16 mouse cellular contexts compared by ENCODE assay signal in the genomic region with DNA sequence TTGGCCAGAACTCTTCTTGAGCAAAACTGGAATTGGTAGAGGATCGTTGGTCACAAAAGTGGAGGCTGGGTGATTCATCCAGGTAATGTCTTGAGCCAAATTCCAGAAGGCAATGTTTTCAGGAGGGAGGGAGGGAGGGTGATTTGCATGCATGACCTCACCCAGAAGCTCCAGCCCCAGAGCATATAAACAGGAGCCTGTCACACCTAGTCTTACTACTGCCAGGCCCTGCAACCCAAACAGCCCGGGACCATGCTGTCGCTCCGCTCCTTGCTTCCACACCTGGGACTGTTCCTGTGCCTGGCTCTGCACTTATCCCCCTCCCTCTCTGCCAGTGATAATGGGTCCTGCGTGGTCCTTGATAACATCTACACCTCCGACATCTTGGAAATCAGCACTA. TPM values are rescaled to one million over a fixed set of nuclear protein-coding genes. Genes with fewer than 3 reads are reported as not detected.
A peak's percentile ranks its signal among the peaks of the same experiment; 100 is the strongest.
DNase-seq lines count a peak whose midpoint lies in the region; ATAC-seq lines count a peak whose summit lies in the region.
"Had no signal": no experiment of that assay in that cellular context is flagged by ENCODE, and none has a peak within 500 bp of the region (broad histone marks: within the 10 kb centered on the region; RNA-seq: fewer than 3 reads in every experiment).

A gene (plus strand): TSS at position 215 of the 400 bp plus-strand sequence.

- no peaks in the 10 kb centered on the region for H3K27me3 ChIP-seq in embryonic facial prominence, embryonic 15.5 days
- no peaks in the 10 kb centered on the region for H3K27me3 ChIP-seq in embryonic facial prominence, embryonic 10.5 days (replicated peaks; ENCODE audit: low read depth, poor library complexity, severe bottlenecking)
- H3K27me3 ChIP-seq in kidney, embryonic 16.5 days (ENCODE audit: insufficient read depth, low read length): no peaks in the 10 kb centered on the region
- H3K27me3 ChIP-seq in stomach, embryonic 16.5 days (ENCODE audit: control insufficient read depth, insufficient read depth, low read length): no peaks in the 10 kb centered on the region
- no peaks in the 10 kb centered on the region; the same call in 1 of the 2 replicates for H3K27me3 ChIP-seq in hindbrain, embryonic 16.5 days (replicated peaks; ENCODE audit: control insufficient read depth, insufficient read depth, low read length)
- H3K27me3 ChIP-seq in intestine, embryonic 16.5 days (replicated peaks; ENCODE audit: control insufficient read depth, insufficient read depth, low read length): no peaks in the 10 kb centered on the region
- H3K27me3 ChIP-seq: CH12.LX; forebrain, embryonic 12.5 days; midbrain, embryonic 13.5 days had no signal

- 75% methylated on average over 6 of the region's 6 CpGs for WGBS in embryonic facial prominence, embryonic 15.5 days
- 85% methylated on average over 6 of the region's 6 CpGs for WGBS in embryonic facial prominence, embryonic 10.5 days
- WGBS in kidney, embryonic 16.5 days: 51% methylated on average over 6 of the region's 6 CpGs
- 74% methylated on average over 6 of the region's 6 CpGs for WGBS in stomach, embryonic 16.5 days
- WGBS in hindbrain, embryonic 16.5 days: 88% methylated on average over 6 of the region's 6 CpGs
- WGBS in intestine, embryonic 16.5 days: 74% methylated on average over 6 of the region's 6 CpGs

- H3K9me3 ChIP-seq in embryonic facial prominence, embryonic 15.5 days (replicated peaks): no peaks in the 10 kb centered on the region
- H3K9me3 ChIP-seq in embryonic facial prominence, embryonic 10.5 days: no peaks in the 10 kb centered on the region
- H3K9me3 ChIP-seq in kidney, embryonic 16.5 days (ENCODE audit: low read length): no peaks in the 10 kb centered on the region
- H3K9me3 ChIP-seq in stomach, embryonic 16.5 days (replicated peaks; ENCODE audit: control insufficient read depth, low read length): no peaks in the 10 kb centered on the region
- H3K9me3 ChIP-seq in hindbrain, embryonic 16.5 days (ENCODE audit: control insufficient read depth, low read length): no peaks in the 10 kb centered on the region
- H3K9me3 ChIP-seq in intestine, embryonic 16.5 days (ENCODE audit: control insufficient read depth, low read length): no peaks in the 10 kb centered on the region
- H3K9me3 ChIP-seq: forebrain, embryonic 12.5 days; midbrain, embryonic 13.5 days had no signal

- no peak within 1 kb of the TSS for H3K27ac ChIP-seq in embryonic facial prominence, embryonic 15.5 days (replicated peaks)
- H3K27ac ChIP-seq in embryonic facial prominence, embryonic 10.5 days (replicated peaks): no peak within 1 kb of the TSS
- H3K27ac ChIP-seq in kidney, embryonic 16.5 days (ENCODE audit: low read length): peak within 1 kb of the TSS; percentile 45
- peak within 1 kb of the TSS; percentile 62; the same call in 1 of the 2 replicates for H3K27ac ChIP-seq in stomach, embryonic 16.5 days (ENCODE audit: low read length)
- H3K27ac ChIP-seq in hindbrain, embryonic 16.5 days (ENCODE audit: low read depth, low read length): no peak within 1 kb of the TSS
- H3K27ac ChIP-seq in intestine, embryonic 16.5 days (ENCODE audit: low read length): no peak within 1 kb of the TSS
- H3K27ac ChIP-seq: forebrain, embryonic 12.5 days had no signal

- no peak for ATAC-seq in embryonic facial prominence, embryonic 15.5 days (ENCODE audit: insufficient number of reproducible peaks, low FRiP score, low TSS enrichment, low read depth)
- ATAC-seq in kidney, embryonic 16.5 days (ENCODE audit: low FRiP score, low TSS enrichment): peak; percentile 65; the same call in 1 of the 2 replicates
- peak; percentile 74; the same call in 1 of the 2 replicates for ATAC-seq in stomach, embryonic 16.5 days (ENCODE audit: insufficient read depth, low FRiP score)
- ATAC-seq in hindbrain, embryonic 16.5 days: no peak
- no peak for ATAC-seq in intestine, embryonic 16.5 days
- ATAC-seq: midbrain, embryonic 13.5 days had no signal

- no peaks in the 10 kb centered on the region; the same call in 1 of the 2 replicates for H3K4me1 ChIP-seq in embryonic facial prominence, embryonic 15.5 days
- peaks cover 28% of the 10 kb centered on the region for H3K4me1 ChIP-seq in embryonic facial prominence, embryonic 10.5 days
- peaks cover 9% of the 10 kb centered on the region; the same call in 1 of the 2 replicates for H3K4me1 ChIP-seq in kidney, embryonic 16.5 days (ENCODE audit: insufficient read depth, low read length)
- H3K4me1 ChIP-seq in stomach, embryonic 16.5 days (ENCODE audit: control insufficient read depth, insufficient read depth, low read length): peaks cover 11% of the 10 kb centered on the region; the same call in 1 of the 2 replicates
- peaks cover 3% of the 10 kb centered on the region for H3K4me1 ChIP-seq in hindbrain, embryonic 16.5 days (ENCODE audit: control insufficient read depth, insufficient read depth, low read depth, low read length)
- H3K4me1 ChIP-seq in intestine, embryonic 16.5 days (ENCODE audit: control insufficient read depth, insufficient read depth, low read length): 0 out of 2 replicates have a peak, but pooled peaks cover 2% of the 10 kb centered on the region

- H3K36me3 ChIP-seq in embryonic facial prominence, embryonic 15.5 days: no peaks in the 10 kb centered on the region
- H3K36me3 ChIP-seq in embryonic facial prominence, embryonic 10.5 days (replicated peaks): no peaks in the 10 kb centered on the region
- no peaks in the 10 kb centered on the region for H3K36me3 ChIP-seq in kidney, embryonic 16.5 days (ENCODE audit: insufficient read depth, low read length)
- no peaks in the 10 kb centered on the region for H3K36me3 ChIP-seq in stomach, embryonic 16.5 days (ENCODE audit: control insufficient read depth, insufficient read depth, low read length)
- H3K36me3 ChIP-seq in hindbrain, embryonic 16.5 days (ENCODE audit: control insufficient read depth, insufficient read depth, low read length): no peaks in the 10 kb centered on the region
- H3K36me3 ChIP-seq in intestine, embryonic 16.5 days (ENCODE audit: control insufficient read depth, insufficient read depth, low read length): no peaks in the 10 kb centered on the region
- H3K36me3 ChIP-seq: forebrain, embryonic 12.5 days; midbrain, embryonic 13.5 days had no signal

- DNase-seq in embryonic facial prominence, embryonic 10.5 days (ENCODE audit: low spot score): no peak
- peak; percentile 67 for DNase-seq in urinary bladder, adult 2 months (ENCODE audit: low spot score)
- no peak for DNase-seq in urinary bladder, postnatal 4 days (ENCODE audit: low spot score in 2 of 2)
- DNase-seq: adrenal gland, adult 2 months; cerebellum, adult 18-20 months; liver; right cerebral cortex, postnatal 25 days; thymus, adult 2 months had no signal

- no peak within 1 kb of the TSS for H3K9ac ChIP-seq in embryonic facial prominence, embryonic 15.5 days
- H3K9ac ChIP-seq in kidney, embryonic 16.5 days (replicated peaks; ENCODE audit: low read length): no peak within 1 kb of the TSS; the same call in 1 of the 2 replicates
- H3K9ac ChIP-seq in stomach, embryonic 16.5 days (ENCODE audit: low read length): no peak within 1 kb of the TSS
- no peak within 1 kb of the TSS for H3K9ac ChIP-seq in hindbrain, embryonic 16.5 days (ENCODE audit: low read depth, low read length)
- H3K9ac ChIP-seq in intestine, embryonic 16.5 days (ENCODE audit: low read depth, low read length): no peak within 1 kb of the TSS
- H3K9ac ChIP-seq: forebrain, embryonic 12.5 days; midbrain, embryonic 13.5 days had no signal

- H3K4me3 ChIP-seq in embryonic facial prominence, embryonic 15.5 days (replicated peaks): no peak within 1 kb of the TSS
- H3K4me3 ChIP-seq in embryonic facial prominence, embryonic 10.5 days: no peak within 1 kb of the TSS
- H3K4me3 ChIP-seq in kidney, embryonic 16.5 days (ENCODE audit: low read length): peak within 1 kb of the TSS; percentile 12
- H3K4me3 ChIP-seq in stomach, embryonic 16.5 days (replicated peaks; ENCODE audit: low read length): 0 out of 2 replicates have a peak within 1 kb of the TSS, but pooled peaks have one; percentile 6
- H3K4me3 ChIP-seq in hindbrain, embryonic 16.5 days (ENCODE audit: low read length): no peak within 1 kb of the TSS
- H3K4me3 ChIP-seq in intestine, embryonic 16.5 days (ENCODE audit: low read length): no peak within 1 kb of the TSS
- H3K4me3 ChIP-seq: forebrain, embryonic 12.5 days; midbrain, embryonic 13.5 days had no signal

- H3K4me2 ChIP-seq in embryonic facial prominence, embryonic 15.5 days (replicated peaks): no peak within 1 kb of the TSS
- peak within 1 kb of the TSS; percentile 31 for H3K4me2 ChIP-seq in kidney, embryonic 16.5 days (replicated peaks; ENCODE audit: low read depth, low read length)
- peak within 1 kb of the TSS; percentile 35 for H3K4me2 ChIP-seq in stomach, embryonic 16.5 days (ENCODE audit: low read depth, low read length)
- H3K4me2 ChIP-seq in hindbrain, embryonic 16.5 days (ENCODE audit: low read length): no peak within 1 kb of the TSS
- no peak within 1 kb of the TSS for H3K4me2 ChIP-seq in intestine, embryonic 16.5 days (ENCODE audit: low read depth, low read length)
- H3K4me2 ChIP-seq: forebrain, embryonic 12.5 days had no signal

RNA-seq across cellular contexts. Expression of the gene that starts here (rescaled TPM):
- 11.7 and 15.6 TPM in 2 replicates for polyA plus RNA-seq in embryonic facial prominence, embryonic 15.5 days (2015; fragmentation: Nextera tagmentation; extraction: Ambion mirVana)
- 1.4 and 1.6 TPM in 2 replicates for polyA plus RNA-seq in embryonic facial prominence, embryonic 10.5 days (2016; fragmentation: Nextera tagmentation; extraction: Ambion mirVana)
- 133 and 162 TPM in 2 replicates for polyA plus RNA-seq in urinary bladder, adult 2 months (2012; rRNA removed)
- polyA plus RNA-seq in kidney, embryonic 16.5 days (2015; fragmentation: Nextera tagmentation; extraction: Ambion mirVana): 36.9 and 37.1 TPM in 2 replicates
- polyA plus RNA-seq in stomach, embryonic 16.5 days (2015; fragmentation: Nextera tagmentation; extraction: Ambion mirVana): 17.9 and 25.0 TPM in 2 replicates
- 0.90 and 1.1 TPM in 2 replicates for polyA plus RNA-seq in hindbrain, embryonic 16.5 days (2015; fragmentation: Nextera tagmentation; extraction: Ambion mirVana)
- polyA plus RNA-seq in intestine, embryonic 16.5 days (2015; fragmentation: Nextera tagmentation; extraction: Ambion mirVana): 1.2 and 1.3 TPM in 2 replicates
- polyA plus RNA-seq: adrenal gland, adult 2 months had no signal

Comparison
In these comparisons a context has a peak if more than half of its experiments do, and no peak if none do; other contexts are left out.
1. ATAC-seq: peak in kidney, embryonic 16.5 days (single experiment) and stomach, embryonic 16.5 days (single experiment); none in embryonic facial prominence, embryonic 15.5 days (single experiment), hindbrain, embryonic 16.5 days (single experiment) and intestine, embryonic 16.5 days (single experiment).
2. H3K27ac ChIP-seq: peak in kidney, embryonic 16.5 days (single experiment) and stomach, embryonic 16.5 days (single experiment); none in embryonic facial prominence, embryonic 15.5 days (single experiment), embryonic facial prominence, embryonic 10.5 days (single experiment), hindbrain, embryonic 16.5 days (single experiment) and intestine, embryonic 16.5 days (single experiment).
3. H3K4me2 ChIP-seq: peak in kidney, embryonic 16.5 days (single experiment) and stomach, embryonic 16.5 days (single experiment); none in embryonic facial prominence, embryonic 15.5 days (single experiment), hindbrain, embryonic 16.5 days (single experiment) and intestine, embryonic 16.5 days (single experiment).
4. H3K4me3 ChIP-seq: peak in kidney, embryonic 16.5 days (single experiment) and stomach, embryonic 16.5 days (single experiment); none in embryonic facial prominence, embryonic 15.5 days (single experiment), embryonic facial prominence, embryonic 10.5 days (single experiment), hindbrain, embryonic 16.5 days (single experiment) and intestine, embryonic 16.5 days (single experiment).